In the genomic region with DNA sequence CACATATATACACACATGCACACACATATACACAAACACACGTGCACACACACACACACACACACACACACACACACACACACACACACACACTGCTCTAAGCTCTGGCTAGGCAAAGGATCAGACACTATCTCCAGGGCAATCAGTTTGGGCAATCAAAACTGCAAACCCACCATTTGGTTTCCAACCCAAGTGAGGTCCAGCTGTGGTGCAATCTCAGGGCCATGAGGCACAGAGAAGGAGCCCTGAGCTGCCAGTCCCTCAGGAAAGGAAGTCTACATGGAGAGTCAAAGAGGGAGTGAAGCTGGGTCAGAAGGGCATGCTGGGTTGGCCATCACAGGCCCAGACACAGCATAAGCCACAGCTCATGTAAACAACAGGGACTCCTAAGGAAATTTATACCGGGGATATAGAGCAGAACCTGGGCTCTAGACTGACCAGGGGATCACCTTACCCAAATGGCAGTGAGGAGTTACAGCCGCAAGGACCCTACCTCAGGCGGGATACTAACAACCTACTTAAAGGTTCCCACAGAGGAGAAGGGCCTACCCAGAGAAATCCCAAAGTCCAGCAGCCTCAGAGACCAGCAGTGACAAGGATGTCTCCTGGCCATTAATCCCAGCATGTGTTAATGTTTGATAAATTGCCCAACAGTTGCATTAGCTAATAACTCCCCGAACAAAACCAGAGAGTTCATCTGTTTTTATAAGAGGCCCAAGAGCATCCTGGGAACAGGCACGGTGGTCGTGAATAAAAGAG, we compare ENCODE assay signal across 15 mouse cellular contexts. TPM values are rescaled to one million over a fixed set of nuclear protein-coding genes. Genes with fewer than 3 reads are reported as not detected.
DNase-seq lines count a peak whose midpoint lies in the region; ATAC-seq and TF ChIP-seq lines count a peak whose summit lies in the region.
"Had no signal": no experiment of that assay in that cellular context is flagged by ENCODE, and none has a peak within 500 bp of the region (broad histone marks: within the 10 kb centered on the region; RNA-seq: fewer than 3 reads in every experiment).

No protein-coding gene starts in this region.

- no peaks in the 10 kb centered on the region for H3K9me3 ChIP-seq in forebrain, postnatal 0 days (ENCODE audit: low read length)
- no peaks in the 10 kb centered on the region for H3K9me3 ChIP-seq in forebrain, embryonic 16.5 days (ENCODE audit: control insufficient read depth, low read length)
- no peaks in the 10 kb centered on the region for H3K9me3 ChIP-seq in kidney, embryonic 16.5 days (ENCODE audit: low read length)

- no peak for TF ChIP-seq CTCF in forebrain, postnatal 0 days (IDR thresholded peaks at IDR 0.05; ENCODE audit: low read depth)

- H3K4me3 ChIP-seq in forebrain, postnatal 0 days (ENCODE audit: low read depth, low read length): no peak overlapping the region
- no peak overlapping the region for H3K4me3 ChIP-seq in forebrain, embryonic 16.5 days (replicated peaks; ENCODE audit: low read length)
- no peak overlapping the region for H3K4me3 ChIP-seq in kidney, embryonic 16.5 days (ENCODE audit: low read length)

- H3K27ac ChIP-seq in forebrain, postnatal 0 days (ENCODE audit: low read depth, low read length): no peak overlapping the region
- H3K27ac ChIP-seq in forebrain, embryonic 16.5 days (ENCODE audit: low read length): no peak overlapping the region
- H3K27ac ChIP-seq in kidney, embryonic 16.5 days (ENCODE audit: low read length): peak overlapping the region; percentile 80

- no peaks in the 10 kb centered on the region for H3K4me1 ChIP-seq in forebrain, postnatal 0 days (ENCODE audit: insufficient read depth)
- peaks cover 6% of the 10 kb centered on the region; the same call in 1 of the 2 replicates for H3K4me1 ChIP-seq in forebrain, embryonic 16.5 days (replicated peaks; ENCODE audit: control insufficient read depth, insufficient read depth, low read length)
- H3K4me1 ChIP-seq in kidney, embryonic 16.5 days (ENCODE audit: insufficient read depth, low read length): peaks cover 42% of the 10 kb centered on the region

- no peak for DNase-seq in forebrain, postnatal 0 days
- DNase-seq in kidney, postnatal 25 days: no peak
- DNase-seq in urinary bladder, postnatal 10 days (ENCODE audit: low spot score): peak; percentile 5
- no peak for DNase-seq in urinary bladder, adult 2 months (ENCODE audit: low spot score)
- peak; percentile 26 for DNase-seq in mesoderm, embryonic 11.5 days (ENCODE audit: low read depth, low spot score)
- DNase-seq in right cerebral cortex, postnatal 25 days: no peak
- DNase-seq: cerebellum, adult 2 months had no signal

- H3K9ac ChIP-seq in forebrain, postnatal 0 days: no peak overlapping the region
- H3K9ac ChIP-seq in forebrain, embryonic 16.5 days (replicated peaks; ENCODE audit: low read depth, low read length): no peak overlapping the region
- no peak overlapping the region for H3K9ac ChIP-seq in kidney, embryonic 16.5 days (replicated peaks; ENCODE audit: low read length)
- H3K9ac ChIP-seq: lung, embryonic 14.5 days had no signal

- ATAC-seq in forebrain, postnatal 0 days: 0 out of 2 replicates have a peak, but pooled peaks have one; percentile 25
- ATAC-seq in forebrain, embryonic 16.5 days: no peak
- peak; percentile 10; the same call in 1 of the 2 replicates for ATAC-seq in kidney, embryonic 16.5 days (ENCODE audit: low FRiP score, low TSS enrichment)

- H3K27me3 ChIP-seq in forebrain, postnatal 0 days (ENCODE audit: insufficient read depth, low read length): no peaks in the 10 kb centered on the region
- 0 out of 2 replicates have a peak, but pooled peaks cover 2% of the 10 kb centered on the region for H3K27me3 ChIP-seq in forebrain, embryonic 16.5 days (replicated peaks; ENCODE audit: control insufficient read depth, insufficient read depth, low read length)
- H3K27me3 ChIP-seq in kidney, embryonic 16.5 days (ENCODE audit: insufficient read depth, low read length): no peaks in the 10 kb centered on the region; the same call in 1 of the 2 replicates

- no peaks in the 10 kb centered on the region for H3K36me3 ChIP-seq in forebrain, postnatal 0 days (ENCODE audit: insufficient read depth)
- no peaks in the 10 kb centered on the region for H3K36me3 ChIP-seq in forebrain, embryonic 16.5 days (ENCODE audit: control insufficient read depth, insufficient read depth)
- no peaks in the 10 kb centered on the region for H3K36me3 ChIP-seq in kidney, embryonic 16.5 days (ENCODE audit: insufficient read depth, low read length)

- WGBS in forebrain, postnatal 0 days: 64% methylated on average over 7 of the region's 7 CpGs
- WGBS in forebrain, embryonic 16.5 days: 60% methylated on average over 7 of the region's 7 CpGs
- WGBS in kidney, embryonic 16.5 days: 27% methylated on average over 7 of the region's 7 CpGs

- H3K4me2 ChIP-seq in forebrain, postnatal 0 days (ENCODE audit: low read depth): no peak overlapping the region
- no peak overlapping the region for H3K4me2 ChIP-seq in forebrain, embryonic 16.5 days (ENCODE audit: low read length)
- no peak overlapping the region for H3K4me2 ChIP-seq in kidney, embryonic 16.5 days (replicated peaks; ENCODE audit: low read depth, low read length)
- H3K4me2 ChIP-seq: lung, embryonic 14.5 days had no signal

RNA-seq across cellular contexts. Expression of gene Gm12830, which starts 42.6 kb away (rescaled TPM):
- not detected in 2 replicates for total RNA-seq in forebrain, postnatal 0 days (2014; rRNA removed)
- polyA plus RNA-seq in forebrain, postnatal 0 days (2015; fragmentation: Nextera tagmentation; extraction: Ambion mirVana): not detected in 2 replicates
- polyA plus RNA-seq in forebrain, embryonic 16.5 days (2015; fragmentation: Nextera tagmentation; extraction: Ambion mirVana): not detected in 2 replicates
- polyA plus RNA-seq in kidney, embryonic 16.5 days (2015; fragmentation: Nextera tagmentation; extraction: Ambion mirVana): 0.06 and 0.13 TPM in 2 replicates
- polyA plus RNA-seq in urinary bladder, adult 2 months (2012; rRNA removed): not detected in 2 replicates
- total RNA-seq: heart, adult 8-10 months; heart, postnatal 25 days; left cerebral cortex, postnatal 14 days; megakaryocyte progenitor cell, adult 5-6 weeks had no signal
- polyA plus RNA-seq: cerebellum, adult 2 months; large intestine, adult 2 months; lung, embryonic 14.5 days had no signal

Comparison
In these comparisons a context has a peak if more than half of its experiments do, and no peak if none do; other contexts are left out.
1. DNase-seq: peak in urinary bladder, postnatal 10 days (single experiment) and mesoderm, embryonic 11.5 days (single experiment); none in forebrain, postnatal 0 days (single experiment), kidney, postnatal 25 days (0 of 2), urinary bladder, adult 2 months (single experiment) and right cerebral cortex, postnatal 25 days (single experiment).